Mouse (Mus musculus): ENCODE data around the gene Stub1.

GRCm38 (mm10) chr17:25867836-25868600 is 34.8 kb upstream of the Stub1 start:
- peak; percentile 69 for TF ChIP-seq BHLHE40 (IDR thresholded peaks at IDR 0.05; ENCODE audit: borderline replicate concordance, low read depth, low read length)
- no peak for TF ChIP-seq CTCF (IDR thresholded peaks at IDR 0.05 in 2 of 3, conservative IDR thresholded peaks at IDR 0.05 in 1 of 3; ENCODE audit: control insufficient read depth in 1 of 3, insufficient read depth in 1 of 3, low read depth in 2 of 3, low read length in 3 of 3, poor library complexity in 1 of 3, severe bottlenecking in 1 of 3)
- no peak; a peak in 1 of 4 replicates for TF ChIP-seq POLR2A (IDR thresholded peaks at IDR 0.05; ENCODE audit: control insufficient read depth in 1 of 2, insufficient read depth in 1 of 2, low read depth in 1 of 2, low read length in 2 of 2, poor library complexity in 1 of 2)
- no peak for TF ChIP-seq GATA1 (IDR thresholded peaks at IDR 0.05; ENCODE audit: low read depth, low read length)
- no peak for TF ChIP-seq ETS1 (IDR thresholded peaks at IDR 0.05; ENCODE audit: low read depth, low read length)
- TF ChIP-seq MAZ (IDR thresholded peaks at IDR 0.05; ENCODE audit: low read depth, low read length): no peak; the same call in 1 of the 2 replicates
